Mouse (Mus musculus) gonadal fat pad, adult 2 months (tissue): ENCODE results near the gene Lrrc8e. TPM values are rescaled to one million over a fixed set of nuclear protein-coding genes. Genes with fewer than 3 reads are reported as not detected.

Source experiments
- DNase-seq: peaks from one replicate; pipeline ENCODE4 v3.0.0-alpha.2; 2012; ENCODE audit warnings: low read depth
- polyA plus RNA-seq: library from polyadenylated mRNA; depleted of rRNA; stranded (reverse); fragments of >200 nt; gene quantifications from 2 replicates; pipeline ENCODE4 v1.2.3, GENCODE M21; 2012; rRNA removed

Lrrc8e gene
- polyA plus RNA-seq, 1 experiment, result 4.1 TPM

DNA sequence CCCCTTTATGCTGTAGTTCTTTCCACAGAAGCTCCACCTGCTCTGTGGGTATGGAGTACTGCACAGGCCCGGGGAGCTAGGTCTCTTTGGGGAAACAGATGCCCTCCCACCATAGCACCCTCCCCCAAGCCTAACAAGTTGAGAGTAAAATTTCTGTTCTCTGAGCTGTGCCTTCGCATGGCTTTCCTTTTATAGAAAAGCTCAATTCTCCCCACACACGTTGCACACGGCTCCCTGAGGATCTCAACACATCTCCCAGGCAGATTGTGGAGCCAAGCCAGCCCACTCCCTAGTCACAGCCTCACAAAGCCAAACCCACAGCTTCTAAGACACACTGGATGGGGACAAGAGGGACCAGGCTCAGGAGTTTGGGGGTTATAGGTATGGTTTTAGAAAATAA, 30.3 kb downstream of the Lrrc8e start:
- DNase-seq, result no peak

DNA sequence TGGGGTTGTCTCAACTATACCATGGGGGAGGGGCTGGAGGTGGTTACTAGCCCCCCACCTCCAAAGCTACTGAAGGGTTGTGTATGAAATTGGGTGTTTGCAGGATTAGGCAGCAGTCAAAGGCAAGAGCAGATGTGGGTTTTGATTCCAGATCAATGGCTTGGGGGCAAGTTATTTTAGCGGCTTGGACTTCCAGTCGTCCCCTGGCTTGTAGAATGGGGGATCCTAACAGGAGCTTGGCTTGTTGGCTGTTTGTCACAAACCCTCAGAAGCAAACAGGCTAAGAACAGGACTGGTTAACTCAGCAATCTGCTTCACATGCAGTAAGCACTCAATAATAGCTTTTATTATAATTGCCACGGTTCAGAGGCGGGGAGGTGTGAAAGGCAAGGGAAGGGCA, 30.7 kb downstream of the Lrrc8e start:
- DNase-seq, result no peak

- no peak for DNase-seq
Observed at GRCm38 (mm10) chr8:4258233-4258632, 31.6 kb downstream of the Lrrc8e start.

- DNase-seq, result no peak
Observed at GRCm38 (mm10) chr8:4258678-4259077, 32.1 kb downstream of the Lrrc8e start.

DNA sequence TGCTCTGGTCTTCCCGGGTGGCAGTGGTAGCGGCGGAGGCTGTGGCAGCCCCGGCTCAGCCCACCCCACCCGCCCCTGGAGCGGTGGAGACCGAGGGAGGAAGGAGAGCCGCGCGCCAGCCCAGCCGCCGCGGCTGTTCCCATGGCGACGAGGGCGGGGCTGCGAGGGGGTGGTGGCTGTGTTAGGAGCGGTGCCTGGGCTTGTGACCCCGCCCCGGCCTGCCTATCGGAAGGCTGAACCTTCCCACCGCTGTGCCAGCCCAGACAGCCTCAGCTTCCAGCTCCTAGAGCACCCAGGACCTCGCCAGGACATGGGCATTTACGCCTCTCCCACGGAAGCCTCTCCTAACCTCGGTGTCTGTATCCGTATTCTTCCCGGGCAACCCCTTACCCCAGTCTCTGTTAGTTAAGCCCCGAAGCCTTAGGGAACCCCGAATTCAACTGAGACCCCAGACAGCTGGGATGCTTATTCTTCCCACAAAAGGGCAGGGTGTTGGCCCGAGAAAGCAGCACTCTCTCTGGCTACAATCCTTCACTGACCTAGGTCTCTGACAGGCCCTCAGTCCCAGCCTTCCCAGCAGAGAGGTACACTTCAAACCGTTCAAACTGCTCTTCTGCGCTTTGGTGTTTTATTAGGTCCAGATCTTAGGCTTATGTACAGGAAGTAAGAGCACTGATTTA, 32.6 kb downstream of the Lrrc8e start, which contains the start of gene Ctxn1:
Gene Ctxn1, minus strand, starts transcription at position 150 of the 680 bp plus-strand sequence.
- no peak for DNase-seq

- DNase-seq, result no peak
Observed at GRCm38 (mm10) chr8:4259805-4260170, 33.2 kb downstream of the Lrrc8e start.

DNA sequence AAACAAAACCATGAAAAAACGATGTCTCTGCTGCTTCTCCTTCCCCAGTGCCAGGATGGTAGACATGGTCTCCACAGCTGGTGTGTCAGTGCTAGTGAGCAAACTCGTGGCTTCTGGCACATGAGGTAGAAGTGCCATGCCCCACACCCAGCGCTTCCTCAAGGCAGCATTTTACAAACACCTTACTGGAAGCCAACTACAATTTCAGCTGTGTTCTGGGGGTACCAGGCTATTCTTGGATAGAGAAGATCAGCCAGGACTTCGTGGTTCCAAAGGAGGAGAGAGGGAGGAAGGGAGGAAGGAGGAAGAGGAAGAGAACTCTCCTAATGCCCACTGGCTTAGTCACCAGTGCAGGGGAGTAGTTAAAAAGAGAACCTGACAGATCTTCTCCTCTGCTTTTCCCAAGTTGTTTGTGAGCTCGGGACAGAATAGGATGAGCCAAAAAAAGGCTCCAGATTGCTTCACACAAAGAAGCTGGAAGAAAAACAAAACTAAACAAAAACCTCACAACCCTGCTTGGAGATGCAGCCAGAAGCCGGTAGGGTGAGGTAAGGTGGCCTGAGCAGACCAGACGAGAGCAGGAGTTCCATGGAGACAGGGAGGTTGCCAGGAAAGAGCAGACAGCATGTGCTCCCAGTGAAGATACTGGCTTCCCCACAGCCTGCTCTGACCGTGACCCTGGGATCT, 36.6 kb downstream of the Lrrc8e start:
- no peak for DNase-seq

DNA sequence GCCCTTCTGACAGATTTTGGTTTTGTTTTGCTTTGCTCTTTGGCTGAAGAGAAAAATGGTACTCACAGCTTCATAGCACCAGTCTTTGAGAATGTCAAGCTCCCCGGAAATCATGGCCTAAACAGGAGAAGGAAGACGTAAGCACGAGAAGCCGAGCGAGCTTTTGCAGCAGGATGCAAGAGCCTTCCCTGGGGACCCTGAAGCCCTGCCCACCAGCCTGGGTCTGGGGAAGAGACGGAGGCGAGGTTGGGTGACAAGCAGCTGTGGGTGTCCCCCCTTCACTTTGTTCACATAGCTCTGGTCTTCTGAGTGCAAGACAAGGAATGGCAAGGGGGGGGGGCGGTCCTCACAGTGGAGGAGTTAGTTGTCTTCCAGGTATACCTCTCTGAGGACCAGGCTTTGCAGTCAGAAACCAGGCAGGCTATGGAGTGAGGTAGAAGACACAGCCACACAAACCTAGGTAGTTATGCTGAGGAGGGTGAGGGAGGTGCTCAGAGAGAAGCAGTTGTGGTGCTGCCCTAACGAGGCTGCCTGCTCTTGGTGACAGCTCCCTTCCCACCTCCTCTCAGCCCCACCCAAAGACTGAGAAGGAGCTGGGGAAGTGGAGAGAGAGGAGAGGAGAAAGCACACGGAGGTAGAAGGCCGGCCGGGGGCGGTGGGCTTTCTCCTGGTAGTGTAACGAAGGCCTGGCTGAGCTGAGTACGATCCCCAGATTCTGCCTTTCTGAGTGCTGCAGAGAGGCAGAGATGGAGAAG, 38.7 kb downstream of the Lrrc8e start:
- no peak for DNase-seq

GRCm38 (mm10) chr8:4267627-4268026, 41.0 kb downstream of the Lrrc8e start:
- no peak for DNase-seq

DNA sequence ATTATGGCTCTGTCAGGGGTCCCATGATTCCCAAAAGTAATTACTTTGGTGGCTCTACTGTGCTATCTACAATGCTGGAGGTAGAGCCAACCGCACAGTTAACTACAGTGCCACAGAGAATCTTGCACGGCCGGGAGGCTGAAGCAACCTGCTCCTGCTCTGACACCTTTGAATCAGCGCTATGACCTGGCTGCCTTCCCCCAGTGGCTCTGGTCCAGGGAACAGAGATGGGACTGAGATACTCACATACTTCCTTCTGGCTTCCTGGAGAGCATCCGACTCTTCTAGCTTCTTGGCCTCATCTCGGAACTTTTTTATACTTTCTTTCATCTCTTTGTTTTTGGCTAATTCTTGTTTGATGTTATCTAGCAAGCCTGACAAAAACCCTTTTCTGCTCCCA, 43.0 kb downstream of the Lrrc8e start:
- DNase-seq, result no peak

- DNase-seq, result peak; percentile 58
Observed at GRCm38 (mm10) chr8:4275275-4276110, 48.9 kb downstream of the Lrrc8e start, which contains the start of gene Timm44. Gene Timm44 (minus strand): TSS chr8:4275913.

- DNase-seq, result no peak
Observed at GRCm38 (mm10) chr8:4276111-4276465, 49.5 kb downstream of the Lrrc8e start.

Other genes starting within 250 kb of the Lrrc8e start
- 7.2 and 11.4 TPM in 2 replicates for gene Cd209f, start 121.0 kb upstream of the Lrrc8e start, polyA plus RNA-seq
- gene Cd209g, start 92.7 kb upstream of the Lrrc8e start, polyA plus RNA-seq, result 7.3 and 10.9 TPM in 2 replicates
- 39.8 and 41.1 TPM in 2 replicates for gene Evi5l, start 60.3 kb upstream of the Lrrc8e start, polyA plus RNA-seq
- 0.09 and 0.12 TPM in 2 replicates for gene Prr36, start 9.4 kb upstream of the Lrrc8e start, polyA plus RNA-seq
- gene Map2k7, start 11.9 kb downstream of the Lrrc8e start, polyA plus RNA-seq, result 27.6 and 28.2 TPM in 2 replicates
- 1.3 and 1.9 TPM in 2 replicates for gene Gm49320, start 12.0 kb downstream of the Lrrc8e start, polyA plus RNA-seq
- 9.0 and 10.7 TPM in 2 replicates for gene Tgfbr3l, start 21.4 kb downstream of the Lrrc8e start, polyA plus RNA-seq
- 47.0 and 48.2 TPM in 2 replicates for gene Snapc2, start 26.3 kb downstream of the Lrrc8e start, polyA plus RNA-seq
- gene Ctxn1, start 32.4 kb downstream of the Lrrc8e start, polyA plus RNA-seq, result 23.9 and 35.3 TPM in 2 replicates
- gene Timm44, start 49.1 kb downstream of the Lrrc8e start, polyA plus RNA-seq, result 51.3 and 74.6 TPM in 2 replicates
- 5.3 and 6.9 TPM in 2 replicates for gene Ccl25, start 98.4 kb downstream of the Lrrc8e start, polyA plus RNA-seq
- 29.8 and 38.8 TPM in 2 replicates for gene Elavl1, start 98.6 kb downstream of the Lrrc8e start, polyA plus RNA-seq